Mouse (Mus musculus): ENCODE measurements around the gene Kcnk4. TPM values are rescaled to one million over a fixed set of nuclear protein-coding genes. Genes with fewer than 3 reads are reported as not detected.
"Not testable (repeated sequence)": the region's sequence is repeated elsewhere in the genome, so short reads cannot be mapped to it uniquely, and the experiment has no call there.

Gene Kcnk4
- polyA plus RNA-seq, 1 experiment: 0.17 TPM

DNA sequence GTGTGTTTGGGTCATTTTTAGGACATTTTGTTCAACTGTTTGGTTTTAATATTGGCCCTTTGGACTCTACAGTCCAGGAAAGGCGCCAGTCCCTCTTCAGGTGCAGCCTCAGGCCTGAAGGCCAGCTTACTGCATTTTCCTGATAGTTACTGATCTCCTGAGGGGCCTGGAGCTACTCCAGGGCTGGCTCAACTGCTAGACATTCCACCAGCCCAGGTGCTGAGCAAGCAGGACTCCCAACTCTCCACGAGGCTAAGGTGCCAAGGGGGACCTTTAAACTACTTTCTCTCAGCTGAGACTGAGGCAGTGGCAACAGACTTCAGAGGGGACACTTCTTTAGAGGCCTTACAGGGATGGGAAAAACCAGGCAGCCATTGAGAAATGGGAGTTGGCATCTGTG lies 29.5 kb downstream of the Kcnk4 start:
- WGBS: 73% methylated on average over 2 of the region's 2 CpGs
- H3K4me3 ChIP-seq (replicated peaks; ENCODE audit: extremely low read depth, low read depth, low read length): no peak overlapping the region
- H3K4me1 ChIP-seq (ENCODE audit: control insufficient read depth, insufficient read depth, low read length): peaks cover 4% of the 10 kb centered on the region
- no peak for DNase-seq
- TF ChIP-seq POLR2A (IDR thresholded peaks at IDR 0.05; ENCODE audit: borderline replicate concordance, extremely low read depth, low read depth, low read length): no peak
- no peak for TF ChIP-seq CTCF (IDR thresholded peaks at IDR 0.05; ENCODE audit: insufficient read depth, low read length)

- Histone ChIP-seq H3K4me1 (ENCODE audit: control insufficient read depth, insufficient read depth, low read length) (no peaks in the 10 kb centered on the region; the same call in 1 of the 2 replicates), H3K4me3 (replicated peaks; ENCODE audit: extremely low read depth, low read depth, low read length) (no peak overlapping the region)
- 79% methylated on average over 1 of the region's 1 CpGs for WGBS
- DNase-seq: no peak
- TF ChIP-seq POLR2A (IDR thresholded peaks at IDR 0.05; ENCODE audit: borderline replicate concordance, extremely low read depth, low read depth, low read length) (no peak), CTCF (IDR thresholded peaks at IDR 0.05; ENCODE audit: insufficient read depth, low read length) (no peak)
Observed at GRCm38 (mm10) chr19:6903031-6903430, 31.3 kb downstream of the Kcnk4 start.

DNA sequence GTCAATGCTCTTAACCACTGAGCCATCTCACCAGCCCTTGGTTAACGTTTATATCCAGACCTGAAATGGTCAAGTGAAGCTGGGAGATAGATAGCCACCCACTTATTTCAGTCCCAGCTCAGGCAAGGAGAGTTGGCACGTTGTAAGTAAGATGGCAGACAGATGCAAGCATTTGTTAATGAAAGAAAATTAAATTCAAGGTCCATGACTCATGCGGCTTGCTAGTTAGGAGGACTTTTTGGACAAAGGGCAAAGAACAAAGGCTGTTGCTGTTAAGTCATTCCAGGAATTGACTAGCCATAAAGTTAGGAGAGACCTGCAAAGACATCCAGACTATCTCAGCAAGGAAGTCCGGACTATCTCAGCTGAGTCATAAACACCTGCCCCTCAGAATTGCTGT lies 34.7 kb downstream of the Kcnk4 start:
- DNase-seq: no peak
- TF ChIP-seq CTCF (IDR thresholded peaks at IDR 0.05; ENCODE audit: insufficient read depth, low read length) (no peak), POLR2A (IDR thresholded peaks at IDR 0.05; ENCODE audit: borderline replicate concordance, extremely low read depth, low read depth, low read length) (no peak)
- 77% methylated on average over 4 of the region's 4 CpGs for WGBS
- Histone ChIP-seq H3K4me3 (replicated peaks; ENCODE audit: extremely low read depth, low read depth, low read length) (no peak overlapping the region), H3K4me1 (ENCODE audit: control insufficient read depth, insufficient read depth, low read length) (no peaks in the 10 kb centered on the region)

DNA sequence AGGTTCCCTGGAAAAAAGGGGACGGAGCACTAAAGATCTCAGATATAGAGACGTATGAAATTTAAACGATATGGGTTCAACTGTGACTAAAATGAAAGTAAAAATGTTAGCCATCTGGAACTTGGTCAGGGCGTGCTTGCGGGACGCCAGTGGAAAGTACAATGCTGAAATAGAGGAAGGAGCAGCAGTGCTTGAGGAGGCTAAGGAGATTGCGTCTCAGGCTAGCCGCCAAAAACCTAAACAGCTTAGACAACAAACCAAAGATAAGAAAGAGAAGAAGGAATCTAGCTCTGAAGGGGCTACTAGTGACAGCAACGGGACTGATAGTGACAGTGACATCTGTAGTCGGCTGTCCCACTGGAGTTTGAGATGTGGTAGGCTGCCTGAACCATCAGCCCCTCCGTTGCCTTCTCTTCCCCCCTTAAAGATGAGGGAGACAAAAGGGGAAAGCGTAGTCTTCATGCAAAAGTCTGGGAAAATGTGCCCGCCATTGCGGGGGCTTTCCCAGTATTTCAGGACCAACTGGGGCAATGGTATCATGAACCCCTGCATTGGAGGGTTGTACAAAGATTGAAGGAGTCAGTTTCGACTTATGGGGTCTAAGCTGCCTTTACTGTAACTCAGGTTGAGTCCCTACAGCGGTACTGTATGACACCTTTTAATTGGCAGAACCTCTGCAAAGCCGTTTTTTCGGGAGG lies 38.6 kb downstream of the Kcnk4 start:
- not testable (repeated sequence) for DNase-seq; H3K4me1 ChIP-seq (ENCODE audit: control insufficient read depth, insufficient read depth, low read length); H3K4me3 ChIP-seq (replicated peaks; ENCODE audit: extremely low read depth, low read depth, low read length)
- 67% methylated on average over 18 of the region's 18 CpGs for WGBS

GRCm38 (mm10) chr19:6893731-6894451 lies 40.4 kb downstream of the Kcnk4 start:
- WGBS: 93% methylated on average over 14 of the region's 14 CpGs
- DNase-seq: no peak
- Histone ChIP-seq H3K4me3 (replicated peaks; ENCODE audit: extremely low read depth, low read depth, low read length) (no peak overlapping the region), H3K4me1 (ENCODE audit: control insufficient read depth, insufficient read depth, low read length) (no peaks in the 10 kb centered on the region)
- TF ChIP-seq POLR2A (IDR thresholded peaks at IDR 0.05; ENCODE audit: borderline replicate concordance, extremely low read depth, low read depth, low read length): no peak

DNA sequence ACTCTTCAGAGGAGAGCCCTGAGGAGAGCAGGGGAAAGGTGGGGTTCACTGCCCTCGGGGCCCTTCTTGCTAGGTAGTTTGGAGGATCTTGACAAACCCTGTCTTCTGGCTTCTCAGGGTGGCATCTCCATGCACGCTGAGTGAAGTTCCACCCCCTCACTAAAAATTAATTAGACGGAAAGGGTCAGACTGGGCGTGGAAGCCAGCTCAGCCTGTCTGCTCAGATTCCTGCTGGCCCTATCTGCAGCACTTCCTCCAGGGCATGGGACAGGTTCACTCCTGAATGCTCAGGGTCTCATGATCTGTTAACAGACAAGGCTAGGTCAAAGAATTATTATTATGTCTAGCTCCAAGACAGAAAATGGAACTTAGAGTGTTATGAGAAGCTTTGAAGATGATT lies 41.8 kb downstream of the Kcnk4 start:
- Histone ChIP-seq H3K4me1 (ENCODE audit: control insufficient read depth, insufficient read depth, low read length) (no peaks in the 10 kb centered on the region), H3K4me3 (replicated peaks; ENCODE audit: extremely low read depth, low read depth, low read length) (no peak overlapping the region)
- 52% methylated on average over 4 of the region's 4 CpGs for WGBS
- TF ChIP-seq CTCF (IDR thresholded peaks at IDR 0.05; ENCODE audit: insufficient read depth, low read length) (no peak), POLR2A (IDR thresholded peaks at IDR 0.05; ENCODE audit: borderline replicate concordance, extremely low read depth, low read depth, low read length) (no peak)
- no peak for DNase-seq

DNA sequence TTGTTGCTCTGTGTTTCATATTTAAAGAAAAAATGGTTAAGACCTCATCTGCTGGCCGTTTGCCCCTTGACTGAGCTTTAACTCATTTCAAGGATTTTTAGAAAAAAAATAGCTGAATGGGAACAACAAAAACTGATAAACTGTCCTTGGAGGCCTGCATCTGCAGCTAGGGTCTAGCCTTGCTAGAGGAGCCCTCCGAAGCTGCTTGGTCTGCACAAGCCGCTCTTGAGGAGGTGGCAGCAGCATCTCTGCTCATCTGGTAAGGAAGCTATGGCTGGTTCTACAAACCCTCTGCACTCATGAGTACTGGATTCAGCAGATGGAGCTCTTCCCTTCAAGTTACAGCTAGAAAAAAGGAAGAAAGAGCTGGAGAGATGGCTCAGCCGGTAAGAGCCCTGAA lies 56.4 kb downstream of the Kcnk4 start:
- H3K4me3 ChIP-seq (replicated peaks; ENCODE audit: extremely low read depth, low read depth, low read length): no peak overlapping the region
- TF ChIP-seq POLR2A (IDR thresholded peaks at IDR 0.05; ENCODE audit: borderline replicate concordance, extremely low read depth, low read depth, low read length) (no peak), CTCF (IDR thresholded peaks at IDR 0.05; ENCODE audit: insufficient read depth, low read length) (no peak)
- no peak for DNase-seq
- WGBS: 73% methylated on average over 4 of the region's 4 CpGs
- H3K4me1 ChIP-seq (ENCODE audit: control insufficient read depth, insufficient read depth, low read length): no peaks in the 10 kb centered on the region

- Histone ChIP-seq H3K4me3 (replicated peaks; ENCODE audit: extremely low read depth, low read depth, low read length) (no peak overlapping the region), H3K4me1 (ENCODE audit: control insufficient read depth, insufficient read depth, low read length) (no peaks in the 10 kb centered on the region)
- no peak for DNase-seq
- no peak for TF ChIP-seq POLR2A (IDR thresholded peaks at IDR 0.05; ENCODE audit: borderline replicate concordance, extremely low read depth, low read depth, low read length)
- no peak for TF ChIP-seq CTCF (IDR thresholded peaks at IDR 0.05; ENCODE audit: insufficient read depth, low read length)
Observed at GRCm38 (mm10) chr19:6876799-6877198, 57.5 kb downstream of the Kcnk4 start.

- DNase-seq: no peak
- TF ChIP-seq POLR2A (IDR thresholded peaks at IDR 0.05; ENCODE audit: borderline replicate concordance, extremely low read depth, low read depth, low read length) (no peak), CTCF (IDR thresholded peaks at IDR 0.05; ENCODE audit: insufficient read depth, low read length) (no peak)
- Histone ChIP-seq H3K4me3 (replicated peaks; ENCODE audit: extremely low read depth, low read depth, low read length) (no peak overlapping the region), H3K4me1 (ENCODE audit: control insufficient read depth, insufficient read depth, low read length) (no peaks in the 10 kb centered on the region)
- 84% methylated on average over 6 of the region's 6 CpGs for WGBS
Observed at GRCm38 (mm10) chr19:6875834-6876233, 58.5 kb downstream of the Kcnk4 start.

- no peak for TF ChIP-seq CTCF (IDR thresholded peaks at IDR 0.05; ENCODE audit: insufficient read depth, low read length)
- TF ChIP-seq POLR2A (IDR thresholded peaks at IDR 0.05; ENCODE audit: borderline replicate concordance, extremely low read depth, low read depth, low read length): no peak
- no peak overlapping the region for H3K4me3 ChIP-seq (replicated peaks; ENCODE audit: extremely low read depth, low read depth, low read length)
- 74% methylated on average over 1 of the region's 1 CpGs for WGBS
- peaks cover 2% of the 10 kb centered on the region; the same call in 1 of the 2 replicates for H3K4me1 ChIP-seq (ENCODE audit: control insufficient read depth, insufficient read depth, low read length)
- DNase-seq: no peak
Observed at GRCm38 (mm10) chr19:6874257-6874656, 60.1 kb downstream of the Kcnk4 start.

Other genes with a start within 250 kb of the Kcnk4 start
- 45.9 and 49.8 TPM in 2 replicates for gene Rps6ka4, start 93.9 kb downstream of the Kcnk4 start, polyA plus RNA-seq (2012; rRNA removed)
- gene Ccdc88b, start 76.3 kb downstream of the Kcnk4 start, polyA plus RNA-seq (2012; rRNA removed): 17.3 and 19.9 TPM in 2 replicates
- gene Trmt112, start 24.8 kb downstream of the Kcnk4 start, polyA plus RNA-seq (2012; rRNA removed): 115 and 120 TPM in 2 replicates
- gene Prdx5, start 24.4 kb downstream of the Kcnk4 start, polyA plus RNA-seq (2012; rRNA removed): 110 and 148 TPM in 2 replicates
- 42.9 and 43.8 TPM in 2 replicates for gene Esrra, start 12.7 kb downstream of the Kcnk4 start, polyA plus RNA-seq (2012; rRNA removed)
- 0.16 and 0.49 TPM in 2 replicates for gene Catsperz, start 9.1 kb downstream of the Kcnk4 start, polyA plus RNA-seq (2012; rRNA removed)
- gene Bad, start 7.3 kb upstream of the Kcnk4 start, polyA plus RNA-seq (2012; rRNA removed): 57.3 and 75.5 TPM in 2 replicates
- gene Gpr137, start 8.0 kb upstream of the Kcnk4 start, polyA plus RNA-seq (2012; rRNA removed): 77.6 and 85.1 TPM in 2 replicates
- gene Ppp1r14b, start 40.5 kb upstream of the Kcnk4 start, polyA plus RNA-seq (2012; rRNA removed): 47.1 and 53.6 TPM in 2 replicates
- 109 and 124 TPM in 2 replicates for gene Plcb3, start 42.0 kb upstream of the Kcnk4 start, polyA plus RNA-seq (2012; rRNA removed)
- 42.3 and 51.3 TPM in 2 replicates for gene Fkbp2, start 46.0 kb upstream of the Kcnk4 start, polyA plus RNA-seq (2012; rRNA removed)
- 30.1 and 35.3 TPM in 2 replicates for gene Vegfb, start 53.1 kb upstream of the Kcnk4 start, polyA plus RNA-seq (2012; rRNA removed)
- gene Dnajc4, start 58.1 kb upstream of the Kcnk4 start, polyA plus RNA-seq (2012; rRNA removed): 36.9 and 38.9 TPM in 2 replicates
- 27.5 and 29.9 TPM in 2 replicates for gene Nudt22, start 61.6 kb upstream of the Kcnk4 start, polyA plus RNA-seq (2012; rRNA removed)
- 15.1 and 15.6 TPM in 2 replicates for gene Trpt1, start 61.6 kb upstream of the Kcnk4 start, polyA plus RNA-seq (2012; rRNA removed)
- 36.8 and 41.6 TPM in 2 replicates for gene Fermt3, start 85.0 kb upstream of the Kcnk4 start, polyA plus RNA-seq (2012; rRNA removed)
- 25.0 and 31.4 TPM in 2 replicates for gene Stip1, start 105.5 kb upstream of the Kcnk4 start, polyA plus RNA-seq (2012; rRNA removed)
- gene Macrod1, start 122.3 kb upstream of the Kcnk4 start, polyA plus RNA-seq (2012; rRNA removed): 42.0 and 44.3 TPM in 2 replicates
- gene Flrt1, start 171.2 kb upstream of the Kcnk4 start, polyA plus RNA-seq (2012; rRNA removed): 0.29 and 0.40 TPM in 2 replicates

Data from lung, adult 2 months (tissue).